Mouse (Mus musculus): ENCODE data around the gene Rgs9.

DNA sequence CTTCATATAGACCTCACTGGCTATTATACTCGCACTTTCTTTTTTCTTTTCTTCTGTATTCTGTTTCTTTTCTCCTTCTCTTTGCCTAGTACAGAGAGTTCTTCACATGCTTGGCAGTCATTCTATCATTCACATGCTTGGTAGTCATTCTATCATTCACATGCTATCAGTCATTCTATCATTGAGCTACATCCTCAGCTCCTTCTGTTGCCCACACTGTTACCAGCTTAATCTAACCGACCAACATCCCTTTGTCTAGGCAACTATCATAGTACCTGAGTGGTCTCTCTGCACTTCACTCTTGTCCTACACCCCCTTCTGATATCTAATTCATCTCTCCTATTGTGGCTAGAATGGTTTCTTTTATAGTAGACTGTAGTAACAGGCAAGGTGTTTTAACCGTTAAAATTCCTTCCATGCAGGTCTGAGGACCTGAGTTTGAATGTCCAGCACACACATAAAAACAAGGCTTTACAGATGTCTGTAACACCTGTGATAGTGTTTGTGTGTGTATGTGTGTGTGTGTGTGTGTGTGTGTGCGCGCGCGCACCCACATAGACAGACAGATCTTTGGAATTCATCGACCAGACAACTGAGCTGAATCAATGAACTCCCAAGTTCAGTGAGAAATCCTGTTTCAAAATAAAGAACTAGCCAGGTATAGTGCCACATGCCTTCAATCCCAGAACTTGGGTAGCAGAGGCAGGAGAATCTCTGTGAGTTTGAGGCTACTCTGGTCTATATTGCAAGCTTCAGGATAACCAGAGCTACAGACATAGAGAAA, 41.4 kb upstream of the Rgs9 start:
- TF ChIP-seq CTCF (IDR thresholded peaks at IDR 0.05; ENCODE audit: low read depth, low read length) (no peak), EP300 (IDR thresholded peaks at IDR 0.05; ENCODE audit: insufficient read depth, low read depth, low read length) (no peak)

Measured in ES-Bruce4 (cell line).